ENCODE assay signal across 13 mouse cellular contexts in the genomic region with DNA sequence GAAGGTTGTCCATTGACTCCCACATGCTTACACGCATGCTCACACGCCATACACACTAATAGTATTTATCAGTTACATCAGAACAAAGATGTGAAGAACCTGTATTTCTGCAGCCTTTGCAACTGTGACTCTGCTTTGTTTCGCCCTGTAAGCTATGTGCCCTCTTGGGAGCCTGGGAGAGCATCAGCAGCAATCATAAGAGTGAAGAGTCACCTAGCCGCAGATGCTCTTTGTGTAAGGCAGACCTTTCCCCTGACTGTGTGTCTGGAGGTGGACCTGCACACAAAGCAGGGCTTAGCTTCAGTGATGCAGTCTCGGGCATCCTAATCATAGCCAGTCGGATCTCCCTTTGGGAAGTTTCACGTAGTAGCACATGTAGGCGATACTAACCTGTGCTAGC.
A peak's percentile ranks its signal among the peaks of the same experiment; 100 is the strongest.
DNase-seq lines count a peak whose midpoint lies in the region; ATAC-seq lines count a peak whose summit lies in the region.
"Had no signal": no experiment of that assay in that cellular context is flagged by ENCODE, and none has a peak within 500 bp of the region (broad histone marks: within the 10 kb centered on the region; RNA-seq: fewer than 3 reads in every experiment).

No protein-coding gene starts in this region.

- ATAC-seq in embryonic facial prominence, embryonic 11.5 days (replicated peaks; ENCODE audit: insufficient number of reproducible peaks, low FRiP score, low TSS enrichment, low read depth): no peak
- no peak for ATAC-seq in forebrain, embryonic 13.5 days
- no peak for ATAC-seq in hindbrain, embryonic 15.5 days (ENCODE audit: low FRiP score, low read depth)
- ATAC-seq in midbrain, embryonic 15.5 days (replicated peaks): 0 out of 2 replicates have a peak, but pooled peaks have one; percentile 7
- ATAC-seq: lung, postnatal 0 days had no signal

- no peak overlapping the region for H3K4me3 ChIP-seq in embryonic facial prominence, embryonic 11.5 days (ENCODE audit: low read depth, low read length)
- H3K4me3 ChIP-seq in forebrain, embryonic 13.5 days: no peak overlapping the region
- no peak overlapping the region for H3K4me3 ChIP-seq in hindbrain, embryonic 15.5 days
- H3K4me3 ChIP-seq in midbrain, embryonic 15.5 days: no peak overlapping the region
- H3K4me3 ChIP-seq: liver, embryonic 13.5 days had no signal

- no peaks in the 10 kb centered on the region for H3K27me3 ChIP-seq in embryonic facial prominence, embryonic 11.5 days (ENCODE audit: control insufficient read depth, insufficient read depth, low read length)
- no peaks in the 10 kb centered on the region for H3K27me3 ChIP-seq in forebrain, embryonic 13.5 days
- no peaks in the 10 kb centered on the region for H3K27me3 ChIP-seq in hindbrain, embryonic 15.5 days
- H3K27me3 ChIP-seq in midbrain, embryonic 15.5 days (replicated peaks): no peaks in the 10 kb centered on the region
- H3K27me3 ChIP-seq: liver, embryonic 13.5 days had no signal

- no peaks in the 10 kb centered on the region for H3K36me3 ChIP-seq in embryonic facial prominence, embryonic 11.5 days (replicated peaks; ENCODE audit: control insufficient read depth, insufficient read depth, low read depth, low read length)
- no peaks in the 10 kb centered on the region for H3K36me3 ChIP-seq in forebrain, embryonic 13.5 days (ENCODE audit: poor library complexity, severe bottlenecking)
- H3K36me3 ChIP-seq in hindbrain, embryonic 15.5 days: no peaks in the 10 kb centered on the region
- H3K36me3 ChIP-seq in midbrain, embryonic 15.5 days (replicated peaks): no peaks in the 10 kb centered on the region
- H3K36me3 ChIP-seq: liver, embryonic 13.5 days had no signal

- H3K27ac ChIP-seq in embryonic facial prominence, embryonic 11.5 days (replicated peaks; ENCODE audit: low read depth, low read length): 0 out of 2 replicates have a peak overlapping the region, but pooled peaks have one; percentile 28
- peak overlapping the region; percentile 75 for H3K27ac ChIP-seq in forebrain, embryonic 13.5 days
- peak overlapping the region; percentile 70 for H3K27ac ChIP-seq in hindbrain, embryonic 15.5 days (replicated peaks)
- H3K27ac ChIP-seq in midbrain, embryonic 15.5 days: peak overlapping the region; percentile 70
- H3K27ac ChIP-seq: kidney, postnatal 0 days; liver, embryonic 13.5 days had no signal

- intact Hi-C loops in heart, postnatal 10 days (cut with DNase I): no loop called here

- H3K4me2 ChIP-seq in embryonic facial prominence, embryonic 11.5 days (ENCODE audit: low read depth, low read length): no peak overlapping the region
- H3K4me2 ChIP-seq in forebrain, embryonic 13.5 days: no peak overlapping the region
- no peak overlapping the region for H3K4me2 ChIP-seq in hindbrain, embryonic 15.5 days
- no peak overlapping the region for H3K4me2 ChIP-seq in midbrain, embryonic 15.5 days
- H3K4me2 ChIP-seq: liver, embryonic 13.5 days had no signal

- H3K4me1 ChIP-seq in embryonic facial prominence, embryonic 11.5 days (ENCODE audit: control insufficient read depth, insufficient read depth, low read length): peaks cover 14% of the 10 kb centered on the region
- peaks cover 86% of the 10 kb centered on the region for H3K4me1 ChIP-seq in forebrain, embryonic 13.5 days
- H3K4me1 ChIP-seq in hindbrain, embryonic 15.5 days (replicated peaks): peaks cover 63% of the 10 kb centered on the region
- H3K4me1 ChIP-seq in midbrain, embryonic 15.5 days: peaks cover 72% of the 10 kb centered on the region
- H3K4me1 ChIP-seq: liver, embryonic 13.5 days had no signal

- peak; percentile 14 for DNase-seq in embryonic facial prominence, embryonic 11.5 days (ENCODE audit: low spot score)
- DNase-seq in right cerebral cortex, postnatal 36 days (ENCODE audit: low spot score in 2 of 2): no peak
- no peak for DNase-seq in kidney, adult 8-10 months
- no peak for DNase-seq in spleen, postnatal 36 days (ENCODE audit: low spot score in 2 of 2)
- DNase-seq in heart, postnatal 10 days: no peak
- DNase-seq: gastrocnemius, postnatal 36 days; layer of hippocampus, adult 9-11 months; liver, embryonic 13.5 days had no signal

- no peaks in the 10 kb centered on the region for H3K9me3 ChIP-seq in embryonic facial prominence, embryonic 11.5 days (replicated peaks; ENCODE audit: control insufficient read depth, low read length)
- H3K9me3 ChIP-seq in forebrain, embryonic 13.5 days (replicated peaks): no peaks in the 10 kb centered on the region
- no peaks in the 10 kb centered on the region for H3K9me3 ChIP-seq in hindbrain, embryonic 15.5 days
- no peaks in the 10 kb centered on the region for H3K9me3 ChIP-seq in midbrain, embryonic 15.5 days
- H3K9me3 ChIP-seq: liver, embryonic 13.5 days had no signal

- no peak overlapping the region for H3K9ac ChIP-seq in embryonic facial prominence, embryonic 11.5 days (replicated peaks; ENCODE audit: low read length)
- no peak overlapping the region for H3K9ac ChIP-seq in forebrain, embryonic 13.5 days
- no peak overlapping the region for H3K9ac ChIP-seq in hindbrain, embryonic 15.5 days
- H3K9ac ChIP-seq in midbrain, embryonic 15.5 days: no peak overlapping the region
- H3K9ac ChIP-seq: liver, embryonic 13.5 days had no signal

- 66% methylated on average over 8 of the region's 8 CpGs for WGBS in embryonic facial prominence, embryonic 11.5 days
- 62% methylated on average over 8 of the region's 8 CpGs for WGBS in forebrain, embryonic 13.5 days
- WGBS in hindbrain, embryonic 15.5 days: 49% methylated on average over 8 of the region's 8 CpGs
- 47% methylated on average over 8 of the region's 8 CpGs for WGBS in midbrain, embryonic 15.5 days
